ENCODE assay signal across 17 mouse cellular contexts in genomic region chr7:142956018-142956417, GRCm38 (mm10). TPM values are rescaled to one million over a fixed set of nuclear protein-coding genes. Genes with fewer than 3 reads are reported as not detected.
"Had no signal": no experiment of that assay in that cellular context is flagged by ENCODE, and none has a peak within 500 bp of the region (broad histone marks: within the 10 kb centered on the region; RNA-seq: fewer than 3 reads in every experiment).

No protein-coding gene starts in this region.

- H3K36me3 ChIP-seq: intestine, embryonic 15.5 days; limb, embryonic 13.5 days; liver, embryonic 15.5 days; midbrain, embryonic 12.5 days had no signal

- H3K4me1 ChIP-seq: intestine, embryonic 15.5 days; liver, embryonic 15.5 days; megakaryocyte, embryonic 14.5 days; midbrain, embryonic 12.5 days had no signal

- H3K27ac ChIP-seq: hindbrain, embryonic 14.5 days; intestine, embryonic 15.5 days; limb, embryonic 13.5 days; liver, embryonic 15.5 days; macrophage; midbrain, embryonic 12.5 days had no signal

- H3K9me3 ChIP-seq: intestine, embryonic 15.5 days; liver, embryonic 15.5 days; midbrain, embryonic 12.5 days had no signal

- H3K4me2 ChIP-seq: hindbrain, embryonic 14.5 days; intestine, embryonic 15.5 days; limb, embryonic 13.5 days; liver, embryonic 11.5 days; liver, embryonic 15.5 days; midbrain, embryonic 12.5 days had no signal

- ATAC-seq: intestine, embryonic 15.5 days had no signal

- H3K9ac ChIP-seq: hindbrain, embryonic 14.5 days; intestine, embryonic 15.5 days; limb, embryonic 13.5 days; liver, embryonic 15.5 days; midbrain, embryonic 12.5 days had no signal

- DNase-seq: kidney, adult 9 months; layer of hippocampus, postnatal 36 days; lung, adult 2 months; lung, postnatal 14 days; right cerebral cortex, postnatal 14 days; thymus, adult 2 months; thymus, postnatal 25 days had no signal

- H3K4me3 ChIP-seq: intestine, embryonic 15.5 days; limb, embryonic 13.5 days; liver, embryonic 15.5 days; megakaryocyte, embryonic 14.5 days; midbrain, embryonic 12.5 days had no signal

RNA-seq across cellular contexts. Expression of gene Ascl2, which starts 13.0 kb away (rescaled TPM):
- total RNA-seq: midbrain, postnatal 0 days had no signal

RNA-seq across cellular contexts. Expression of gene Th, which starts 25.1 kb away (rescaled TPM):
- polyA plus RNA-seq: macrophage; spleen, adult 2 months had no signal
